Mouse (Mus musculus): Measurements from ENCODE around the gene Ube3b.

Gene Ube3b

DNA sequence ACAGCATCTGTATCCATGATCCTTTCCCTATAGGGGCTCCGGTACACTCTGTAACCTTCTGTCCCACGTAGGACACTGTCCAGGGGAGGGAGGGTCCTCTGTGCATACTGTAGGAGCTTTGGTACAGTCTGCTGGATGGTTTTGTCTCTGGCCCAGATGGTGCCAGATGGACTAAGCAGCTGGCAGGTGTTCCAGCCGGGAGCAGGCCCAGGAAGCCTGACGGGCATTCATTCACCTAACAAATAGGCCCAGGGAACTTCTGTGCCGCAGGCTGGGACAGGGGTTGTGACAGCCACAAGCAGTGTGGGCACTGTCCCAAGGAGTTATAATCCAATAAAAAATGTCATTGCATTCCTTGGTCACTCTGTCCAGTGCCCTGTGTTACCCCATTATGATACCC, 43.6 kb downstream of the Ube3b start:
- ATAC-seq (ENCODE audit: low TSS enrichment), result no peak

GRCm38 (mm10) chr5:114426732-114427131, 46.3 kb downstream of the Ube3b start:
- ATAC-seq (ENCODE audit: low TSS enrichment), result no peak

GRCm38 (mm10) chr5:114428621-114429020, 48.2 kb downstream of the Ube3b start:
- ATAC-seq (ENCODE audit: low TSS enrichment), result no peak

DNA sequence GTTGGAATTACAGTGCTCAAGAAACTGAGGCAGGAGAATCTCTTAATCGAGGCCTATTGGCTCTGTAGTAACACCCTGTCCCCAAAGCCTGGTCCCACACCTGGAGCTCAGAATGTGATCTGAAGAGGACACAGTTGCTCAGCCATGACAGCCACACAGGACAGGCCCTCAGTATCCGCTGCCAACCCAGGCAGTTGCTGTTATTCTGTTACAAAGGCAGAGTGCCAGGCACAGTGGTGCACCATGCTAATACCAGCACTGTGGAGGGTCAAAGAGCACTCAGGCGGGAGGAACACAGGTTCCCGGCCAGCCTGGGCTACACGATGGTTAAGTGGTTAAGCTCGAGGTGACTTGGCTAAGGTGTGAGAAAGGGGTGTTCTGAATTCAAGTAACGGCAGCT, 49.4 kb downstream of the Ube3b start:
- no peak for ATAC-seq (ENCODE audit: low TSS enrichment)

DNA sequence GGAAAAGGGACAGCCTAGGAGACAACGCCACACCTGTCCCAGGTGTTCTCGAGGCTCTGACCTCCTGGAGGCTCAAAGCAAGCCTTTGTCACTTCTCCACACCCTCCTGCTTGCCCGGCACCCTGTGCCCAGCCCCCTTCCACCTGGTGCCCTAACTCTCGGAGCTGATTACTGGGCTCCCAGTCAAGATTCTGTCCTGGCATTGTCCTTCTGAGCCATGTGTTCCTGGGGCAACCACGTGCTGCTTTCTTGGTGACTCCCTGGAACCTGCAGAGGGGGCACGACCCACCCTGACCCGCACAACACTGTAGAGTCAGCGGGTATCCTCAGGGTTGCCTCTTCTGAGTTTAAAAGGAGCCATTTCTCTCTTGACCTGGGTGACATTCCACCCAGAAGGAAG, 54.0 kb downstream of the Ube3b start:
- ATAC-seq (ENCODE audit: low TSS enrichment), result no peak

DNA sequence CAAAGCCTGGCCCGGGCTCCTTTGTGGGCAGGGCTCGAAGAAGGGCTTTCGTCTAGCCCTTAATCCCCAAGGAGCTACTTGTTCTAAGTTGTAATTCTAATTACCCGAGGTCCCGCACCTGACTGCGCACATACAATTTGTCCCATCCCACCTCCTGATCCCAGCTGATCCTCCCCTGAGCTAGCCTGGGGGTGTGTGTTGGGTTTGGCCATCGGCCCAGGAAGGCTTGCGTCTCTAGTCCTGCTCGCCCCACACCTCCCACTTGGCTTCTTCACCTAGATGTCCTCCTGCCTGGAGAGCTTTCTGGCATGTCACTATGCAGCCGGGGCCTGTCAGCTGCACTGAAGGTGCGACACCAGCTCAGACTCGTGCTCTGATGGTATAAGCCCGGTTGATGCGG, 55.2 kb downstream of the Ube3b start:
- ATAC-seq (ENCODE audit: low TSS enrichment), result no peak

DNA sequence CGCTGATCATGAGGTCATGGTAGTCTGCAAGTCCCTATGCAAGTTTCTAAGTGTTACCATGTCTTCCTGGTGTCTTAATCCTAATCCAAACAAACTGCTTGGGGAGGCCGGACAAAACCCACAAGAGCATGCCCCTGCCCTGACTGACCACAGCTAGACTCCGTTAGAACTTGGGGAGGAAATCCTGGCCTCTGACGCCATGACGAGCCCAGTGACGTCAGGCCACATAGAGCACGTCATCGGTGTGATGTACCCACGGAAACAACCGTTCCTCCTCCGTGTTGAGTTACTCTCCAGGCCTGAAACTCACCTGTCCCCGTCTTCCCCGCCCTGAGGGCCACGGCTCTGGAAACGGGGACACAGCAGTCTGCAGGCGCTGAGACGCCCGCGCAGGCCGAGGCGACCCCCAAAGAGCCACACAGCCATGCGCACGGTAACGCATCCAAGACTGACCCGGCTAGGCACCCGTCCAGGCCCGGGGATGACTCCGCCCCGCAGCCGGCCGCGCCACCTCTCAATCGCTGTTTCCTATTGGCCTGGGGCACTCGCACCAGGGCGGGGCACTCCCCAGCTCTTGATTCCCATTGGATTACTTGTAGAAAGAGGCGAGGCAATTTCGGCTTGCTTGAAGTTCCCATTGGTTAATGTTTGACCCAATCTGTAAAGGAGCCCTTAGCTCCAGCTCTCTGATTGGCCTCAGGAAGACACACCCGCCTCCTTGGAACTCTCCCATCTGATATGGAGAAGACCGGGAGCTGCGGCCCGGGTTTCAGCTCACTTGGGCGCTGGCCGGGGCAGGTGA, 63.4 kb downstream of the Ube3b start, which contains the start of the genes Mmab and Mvk:
Gene Mmab, minus strand, starts transcription at position 495 of the 802 bp plus-strand sequence.
Gene Mvk, plus strand, starts transcription at position 704 of the 802 bp plus-strand sequence.
- ATAC-seq (ENCODE audit: low TSS enrichment), result peak; percentile 100

DNA sequence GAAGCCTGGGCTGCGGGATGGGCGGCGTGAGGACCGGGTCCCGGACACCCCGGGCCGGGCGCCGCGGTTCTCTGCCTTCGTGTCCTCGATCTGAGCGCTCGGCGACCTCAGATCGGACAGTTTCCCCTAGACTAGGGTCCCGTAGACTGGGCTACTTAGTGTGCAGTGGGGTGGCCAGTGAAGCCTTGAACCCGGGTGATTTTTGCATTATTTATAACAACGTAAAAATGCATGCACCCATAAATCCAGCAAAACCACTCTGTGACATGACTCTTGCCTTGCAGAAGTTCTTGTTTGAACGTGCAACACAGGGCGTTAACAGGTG, 63.9 kb downstream of the Ube3b start:
- no peak for ATAC-seq (ENCODE audit: low TSS enrichment)

DNA sequence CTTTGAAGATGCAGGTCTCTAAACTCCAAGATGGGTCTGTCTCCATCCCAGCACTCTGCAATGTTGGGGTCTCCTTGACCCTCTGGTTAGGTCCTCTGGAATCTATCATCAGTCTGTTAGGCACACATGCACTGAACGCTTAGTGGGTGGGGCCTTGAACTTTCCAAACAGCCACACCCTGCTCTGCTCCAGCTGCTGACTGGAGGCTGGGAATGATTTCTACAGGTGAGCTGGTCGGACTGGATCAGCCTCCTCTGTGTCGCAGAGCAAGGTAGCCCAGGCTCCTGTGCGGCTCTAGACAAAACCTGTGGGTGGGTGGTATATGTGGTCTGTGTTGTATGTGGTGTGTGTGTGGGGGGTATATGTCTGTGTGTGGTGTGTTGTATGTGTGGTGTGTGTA, 68.6 kb downstream of the Ube3b start:
- no peak for ATAC-seq (ENCODE audit: low TSS enrichment)

GRCm38 (mm10) chr5:114456287-114456686, 75.9 kb downstream of the Ube3b start:
- no peak for ATAC-seq (ENCODE audit: low TSS enrichment)

- ATAC-seq (ENCODE audit: low TSS enrichment), result no peak
Measured at GRCm38 (mm10) chr5:114456995-114457605, 76.7 kb downstream of the Ube3b start.

GRCm38 (mm10) chr5:114461238-114461637, 80.8 kb downstream of the Ube3b start:
- ATAC-seq (ENCODE audit: low TSS enrichment), result peak; percentile 91

- no peak for ATAC-seq (ENCODE audit: low TSS enrichment)
Measured at GRCm38 (mm10) chr5:114462067-114463040, 81.9 kb downstream of the Ube3b start.

- ATAC-seq (ENCODE audit: low TSS enrichment), result no peak
Measured at GRCm38 (mm10) chr5:114464561-114464960, 84.2 kb downstream of the Ube3b start.

GRCm38 (mm10) chr5:114465641-114466040, 85.2 kb downstream of the Ube3b start:
- no peak for ATAC-seq (ENCODE audit: low TSS enrichment)

DNA sequence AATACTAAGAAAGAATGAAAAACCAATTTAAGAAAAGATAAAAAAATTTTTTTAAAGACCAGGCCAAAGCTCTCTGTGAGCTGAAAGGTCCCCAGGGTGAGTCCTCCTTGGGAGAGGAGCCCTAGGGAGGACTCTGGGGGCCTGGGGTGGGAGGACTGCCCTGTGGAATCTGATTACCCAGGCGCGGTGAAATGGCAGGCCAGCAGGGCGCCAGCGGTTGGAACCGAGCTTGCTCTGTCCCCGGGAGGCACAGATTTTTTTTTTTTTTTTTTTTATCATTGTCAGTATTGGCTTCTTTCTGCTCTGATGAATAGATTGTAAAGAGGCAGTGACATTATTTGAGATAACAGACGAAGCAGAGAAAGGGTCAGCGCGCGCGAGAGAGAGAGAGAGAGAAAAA, 86.6 kb downstream of the Ube3b start:
- no peak for ATAC-seq (ENCODE audit: low TSS enrichment)

DNA sequence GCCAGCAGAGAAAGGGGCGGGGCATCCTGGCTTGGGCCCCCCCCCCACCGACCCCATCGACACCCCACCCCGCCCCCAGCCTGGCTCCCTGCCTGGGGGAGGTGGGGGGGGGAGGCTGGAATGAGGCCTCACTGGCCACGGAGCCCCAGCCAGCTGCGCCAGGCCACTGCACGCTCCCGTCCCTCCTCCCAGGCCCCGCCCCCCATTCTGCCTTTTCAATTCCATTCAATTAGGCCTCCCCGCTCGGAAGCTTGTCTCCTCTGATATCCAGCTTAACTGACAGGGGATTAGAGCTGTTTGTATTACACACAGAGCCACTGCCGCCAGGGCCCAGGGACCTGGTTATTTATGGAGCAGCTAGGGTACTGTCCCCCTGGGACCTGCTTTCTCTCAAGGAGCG, 87.0 kb downstream of the Ube3b start:
- peak; percentile 38; the same call in 1 of the 2 replicates for ATAC-seq (ENCODE audit: low TSS enrichment)

GRCm38 (mm10) chr5:114468007-114468406, 87.6 kb downstream of the Ube3b start:
- no peak for ATAC-seq (ENCODE audit: low TSS enrichment)

- ATAC-seq (ENCODE audit: low TSS enrichment), result no peak
Measured at GRCm38 (mm10) chr5:114470359-114470758, 90.0 kb downstream of the Ube3b start.
